Mouse (Mus musculus): ENCODE data around the gene Stk38. TPM values are rescaled to one million over a fixed set of nuclear protein-coding genes. Genes with fewer than 3 reads are reported as not detected.

Gene Stk38
- 100 to 1,000 TPM; 382 to 410 TPM for total RNA-seq (2023)

GRCm38 (mm10) chr17:29007641-29008325, at the start of gene Stk38:
Gene Stk38 (minus strand): TSS chr17:29007995.

GRCm38 (mm10) chr17:29032274-29033069, 24.7 kb upstream of the Stk38 start, which contains the start of gene Srsf3:
Gene Srsf3 (plus strand): TSS chr17:29032628.

GRCm38 (mm10) chr17:28951831-28952799, 55.7 kb downstream of the Stk38 start, which contains the start of gene Kctd20:
Gene Kctd20 (plus strand): TSS chr17:28951950.

GRCm38 (mm10) chr17:28943740-28944139, 64.1 kb downstream of the Stk38 start, which contains the start of gene Pxt1:
Gene Pxt1 (minus strand): TSS chr17:28943840.

Other genes starting within 250 kb of the Stk38 start
- 1 to 10 TPM; 4.6 to 5.9 TPM for gene Mapk13, start 238.7 kb downstream of the Stk38 start, total RNA-seq (2023)
- gene Brpf3, start 206.9 kb downstream of the Stk38 start, total RNA-seq (2023) = 10 to 100 TPM; 42.3 to 46.6 TPM
- not detected for gene Pnpla1, start 149.6 kb downstream of the Stk38 start, total RNA-seq (2023)
- under 1 TPM in 1 of 2 experiments, not detected in 1; 0.13 TPM for gene 4930539E08Rik, start 92.7 kb downstream of the Stk38 start, total RNA-seq (2023)
- not detected for gene Pxt1, start 64.2 kb downstream of the Stk38 start, total RNA-seq (2023)
- 100 to 1,000 TPM; 109 to 122 TPM for gene Kctd20, start 56.0 kb downstream of the Stk38 start, total RNA-seq (2023)
- 100 to 1,000 TPM; 322 to 336 TPM for gene Srsf3, start 24.6 kb upstream of the Stk38 start, total RNA-seq (2023)
- gene Cdkn1a, start 83.0 kb upstream of the Stk38 start, total RNA-seq (2023) = 100 to 1,000 TPM; 143 to 144 TPM
- 10 to 100 TPM; 19.2 to 34.7 TPM for gene Rab44, start 106.2 kb upstream of the Stk38 start, total RNA-seq (2023)
- gene Cpne5, start 230.2 kb upstream of the Stk38 start, total RNA-seq (2023) = under 1 TPM; 0.06 to 0.10 TPM

Measured in monocyte, adult 59 days (primary cell).